Mouse (Mus musculus): Measurements from ENCODE around the gene Il1rl1.

DNA sequence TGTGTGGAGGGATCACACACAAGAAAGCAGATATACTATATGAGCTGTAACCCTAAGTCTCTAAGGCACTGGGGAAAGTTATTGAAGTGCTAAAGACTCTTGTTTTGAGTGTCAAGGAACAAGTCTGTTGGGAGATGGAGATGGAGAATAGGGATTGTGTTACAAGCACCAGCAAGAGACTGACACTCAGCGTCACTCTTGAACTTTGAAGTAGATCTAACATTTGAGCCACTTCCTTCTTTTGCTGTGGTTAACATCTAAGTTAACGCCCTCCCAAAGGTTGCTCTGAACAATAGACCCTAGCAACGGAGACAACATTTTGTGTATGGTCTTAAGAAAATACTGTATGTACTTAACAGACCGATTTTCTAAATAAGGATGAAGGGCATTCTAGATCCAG, 44.3 kb downstream of the Il1rl1 start:
- no peak for TF ChIP-seq CTCF (IDR thresholded peaks at IDR 0.05; ENCODE audit: extremely low read depth, insufficient read length, insufficient replicate concordance, low read depth, low read length)
- TF ChIP-seq POLR2A (IDR thresholded peaks at IDR 0.05; ENCODE audit: low read depth, low read length): no peak
